Comparison of ENCODE assay signal across 9 mouse cellular contexts in the genomic region with DNA sequence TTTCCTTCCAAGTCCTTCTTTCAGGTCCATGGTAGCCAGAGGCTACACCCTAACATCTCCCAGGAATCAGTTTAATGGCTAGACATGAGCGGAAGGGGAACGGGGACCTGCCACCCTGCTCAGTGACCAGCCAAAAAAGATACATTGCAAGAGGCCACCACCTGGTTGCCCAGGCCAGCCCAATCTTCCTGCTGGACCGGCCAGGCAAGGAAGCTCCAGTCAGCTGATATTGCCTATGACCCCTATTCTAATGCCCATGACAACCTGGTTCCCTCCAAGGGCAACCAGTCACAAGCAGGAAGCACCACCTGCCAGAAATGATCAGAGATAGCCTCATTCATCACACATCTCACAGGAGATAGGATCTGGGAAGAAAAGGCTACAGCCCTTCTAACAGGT. TPM values are rescaled to one million over a fixed set of nuclear protein-coding genes. Genes with fewer than 3 reads are reported as not detected.
DNase-seq lines count a peak whose midpoint lies in the region; ATAC-seq and TF ChIP-seq lines count a peak whose summit lies in the region.
"Had no signal": no experiment of that assay in that cellular context is flagged by ENCODE, and none has a peak within 500 bp of the region (broad histone marks: within the 10 kb centered on the region; RNA-seq: fewer than 3 reads in every experiment).

No protein-coding gene starts in this region.

- TF ChIP-seq EP300 in MEL (IDR thresholded peaks at IDR 0.05; ENCODE audit: low read depth in 1 of 2, low read length in 2 of 2): no peak

- H3K27ac ChIP-seq in heart, embryonic 12.5 days (ENCODE audit: poor library complexity, severe bottlenecking): no peak overlapping the region
- H3K27ac ChIP-seq in MEL (ENCODE audit: control insufficient read depth, low read depth, low read length) (no peak overlapping the region), macrophage (peak overlapping the region; percentile 78)
- H3K27ac ChIP-seq in hindbrain, embryonic 11.5 days (ENCODE audit: low read depth, low read length): no peak overlapping the region

- peak overlapping the region; percentile 79 for H3K9ac ChIP-seq in heart, embryonic 12.5 days
- H3K9ac ChIP-seq in MEL (ENCODE audit: control insufficient read depth, low read depth, low read length, poor library complexity, severe bottlenecking): peak overlapping the region; percentile 72
- H3K9ac ChIP-seq in hindbrain, embryonic 11.5 days (ENCODE audit: low read depth, low read length): no peak overlapping the region

- no peak for TF ChIP-seq RAD21 in MEL (IDR thresholded peaks at IDR 0.05; ENCODE audit: low read depth, low read length)

- H3K79me2 ChIP-seq in MEL (ENCODE audit: control insufficient read depth, insufficient read depth, low read length, poor library complexity) (peaks cover 40% of the 10 kb centered on the region), macrophage (ENCODE audit: inconsistent target) (peaks cover 60% of the 10 kb centered on the region)

- 0 out of 2 replicates have a peak, but pooled peaks cover 8% of the 10 kb centered on the region for H3K27me3 ChIP-seq in heart, embryonic 12.5 days (replicated peaks)
- H3K27me3 ChIP-seq in MEL (ENCODE audit: control insufficient read depth in 1 of 2, insufficient read depth in 2 of 2, low read length in 2 of 2): no peaks in the 10 kb centered on the region
- H3K27me3 ChIP-seq in hindbrain, embryonic 11.5 days (ENCODE audit: control insufficient read depth, insufficient read depth, low read length): no peaks in the 10 kb centered on the region

- no peak for DNase-seq in heart, adult 8-10 months (ENCODE audit: low spot score)
- DNase-seq in MEL (ENCODE audit: low read depth, low spot score): no peak
- DNase-seq in hindbrain, embryonic 11.5 days (ENCODE audit: low spot score): no peak
- no peak for DNase-seq in embryo, embryonic 9.5 days (ENCODE audit: extremely low spot score)
- no peak for DNase-seq in frontal cortex, postnatal 10 days (ENCODE audit: low spot score in 2 of 2)
- no peak for DNase-seq in thymus, postnatal 4 days

- peak overlapping the region; percentile 62 for H3K4me3 ChIP-seq in heart, embryonic 12.5 days
- peak overlapping the region; percentile 65 to 73 for H3K4me3 ChIP-seq in MEL (ENCODE audit: control insufficient read depth in 1 of 2, insufficient read depth in 1 of 2, low read depth in 2 of 2, low read length in 2 of 2)
- peak overlapping the region; percentile 59; the same call in 1 of the 2 replicates for H3K4me3 ChIP-seq in hindbrain, embryonic 11.5 days (ENCODE audit: low read depth, low read length)
- H3K4me3 ChIP-seq in macrophage (ENCODE audit: inconsistent target): peak overlapping the region; percentile 91

- 85% methylated on average over 3 of the region's 3 CpGs for WGBS in heart, embryonic 12.5 days
- WGBS in hindbrain, embryonic 11.5 days: 88% methylated on average over 3 of the region's 3 CpGs
- WGBS in macrophage (ENCODE audit: missing documents): 75% methylated on average over 3 of the region's 3 CpGs

- H3K36me3 ChIP-seq in heart, embryonic 12.5 days: no peaks in the 10 kb centered on the region
- peaks cover 0 to 11% of the 10 kb centered on the region in 2 experiments; a peak in 2 of 4 replicates for H3K36me3 ChIP-seq in MEL (ENCODE audit: control insufficient read depth in 1 of 2, insufficient read depth in 2 of 2, low read length in 2 of 2)
- no peaks in the 10 kb centered on the region for H3K36me3 ChIP-seq in hindbrain, embryonic 11.5 days (ENCODE audit: control insufficient read depth, insufficient read depth, low read length)
- H3K36me3 ChIP-seq in macrophage (ENCODE audit: inconsistent target): no peaks in the 10 kb centered on the region

- no peak for ATAC-seq in heart, embryonic 12.5 days (ENCODE audit: insufficient number of reproducible peaks, low FRiP score)
- no peak for ATAC-seq in hindbrain, embryonic 11.5 days (ENCODE audit: low FRiP score)

- H3K4me1 ChIP-seq in heart, embryonic 12.5 days (replicated peaks): peaks cover 24% of the 10 kb centered on the region
- peaks cover 5 to 16% of the 10 kb centered on the region in 2 experiments for H3K4me1 ChIP-seq in MEL (ENCODE audit: control insufficient read depth in 1 of 2, insufficient read depth in 2 of 2, low read length in 2 of 2)
- H3K4me1 ChIP-seq in hindbrain, embryonic 11.5 days (replicated peaks; ENCODE audit: control insufficient read depth, insufficient read depth, low read length): no peaks in the 10 kb centered on the region

- TF ChIP-seq CTCF in MEL (IDR thresholded peaks at IDR 0.05 in 2 of 3, conservative IDR thresholded peaks at IDR 0.05 in 1 of 3; ENCODE audit: control insufficient read depth in 1 of 3, insufficient read depth in 1 of 3, low read depth in 2 of 3, low read length in 3 of 3, poor library complexity in 1 of 3, severe bottlenecking in 1 of 3): no peak

- no peaks in the 10 kb centered on the region for H3K9me3 ChIP-seq in heart, embryonic 12.5 days (replicated peaks)
- no peaks in the 10 kb centered on the region for H3K9me3 ChIP-seq in MEL (replicated peaks; ENCODE audit: insufficient read depth, low read length)
- H3K9me3 ChIP-seq in hindbrain, embryonic 11.5 days (ENCODE audit: control insufficient read depth, low read length): no peaks in the 10 kb centered on the region

- no peak for TF ChIP-seq POLR2A in MEL (IDR thresholded peaks at IDR 0.05; ENCODE audit: control insufficient read depth in 1 of 2, insufficient read depth in 1 of 2, low read depth in 1 of 2, low read length in 2 of 2, poor library complexity in 1 of 2)

- H3K4me2 ChIP-seq in heart, embryonic 12.5 days: peak overlapping the region; percentile 97
- peak overlapping the region; percentile 99 for H3K4me2 ChIP-seq in hindbrain, embryonic 11.5 days (replicated peaks; ENCODE audit: low read depth, low read length)

TF ChIP-seq in MEL, 35 proteins besides CTCF, POLR2A, EP300 and RAD21:
- no peak for TF ChIP-seq UBTF (IDR thresholded peaks at IDR 0.05; ENCODE audit: borderline replicate concordance, insufficient read depth, low read depth, low read length)
- no peak for TF ChIP-seq NELFE (IDR thresholded peaks at IDR 0.05; ENCODE audit: low read depth, low read length)
- TF ChIP-seq ELF1 (IDR thresholded peaks at IDR 0.05; ENCODE audit: low read depth, low read length): no peak
- TF ChIP-seq MAX (IDR thresholded peaks at IDR 0.05; ENCODE audit: low read length): no peak
- no peak for TF ChIP-seq KAT2A (conservative IDR thresholded peaks at IDR 0.05; ENCODE audit: low read depth, low read length)
- no peak for TF ChIP-seq POLR2AphosphoS5 (IDR thresholded peaks at IDR 0.05; ENCODE audit: borderline replicate concordance, low read depth, low read length)
- TF ChIP-seq CHD2 (IDR thresholded peaks at IDR 0.05; ENCODE audit: low read length): no peak
TF ChIP-seq in MEL: peak in this region for 0.

RNA-seq across cellular contexts. Expression of gene Pdxk, which starts 1.0 kb away (rescaled TPM):
- 5.4 and 5.5 TPM in 2 replicates for polyA plus RNA-seq in heart, embryonic 12.5 days (2016; fragmentation: Nextera tagmentation; extraction: Ambion mirVana)
- 10 to 100 TPM; 12.9 to 14.3 (median 13.4) TPM for total RNA-seq in heart, adult 8-10 months (2022)
- total RNA-seq in MEL (2012; rRNA removed): 23.0 and 28.7 TPM in 2 replicates
- 10 to 100 TPM in 1 of 2 experiments, not detected in 1; 29.3 TPM for polyA plus RNA-seq in MEL (2012; ENCODE audit: insufficient read depth in 1 of 2, insufficient read length in 2 of 2, low read depth in 1 of 2, low replicate concordance in 2 of 2, missing spikeins in 1 of 2)
- 6.8 TPM in 2 replicates for polyA plus RNA-seq in hindbrain, embryonic 11.5 days (2014; fragmentation: Nextera tagmentation; extraction: Ambion mirVana)
- total RNA-seq in macrophage (2018; cell fraction: chromatin; rRNA removed): 100 to 1,000 TPM in 5 of 26 experiments, 10 to 100 TPM in 18, 1 to 10 TPM in 3; 5.2 to 163 (median 28.1) TPM
- total RNA-seq in macrophage (2018; cell fraction: cytosol; rRNA removed): 100 to 1,000 TPM in 25 of 26 experiments, 10 to 100 TPM in 1; 79.3 to 334 (median 151) TPM
- total RNA-seq in macrophage (2018; cell fraction: nucleus; rRNA removed): 100 to 1,000 TPM in 9 of 26 experiments, 10 to 100 TPM in 17; 27.6 to 223 (median 87.2) TPM
- polyA plus RNA-seq in macrophage (2018): 172 to 209 TPM (median 200 TPM) in 3 replicates

RNA-seq across cellular contexts. Expression of gene Cstb, which starts 38.3 kb away (rescaled TPM):
- 119 and 123 TPM in 2 replicates for polyA plus RNA-seq in heart, embryonic 12.5 days (2016; fragmentation: Nextera tagmentation; extraction: Ambion mirVana)
- 10 to 100 TPM; 16.4 to 26.2 (median 24.4) TPM for total RNA-seq in heart, adult 8-10 months (2022)
- 71.1 and 76.7 TPM in 2 replicates for total RNA-seq in MEL (2012; rRNA removed)
- polyA plus RNA-seq in MEL (2012; ENCODE audit: insufficient read depth in 1 of 2, insufficient read length in 2 of 2, low read depth in 1 of 2, low replicate concordance in 2 of 2, missing spikeins in 1 of 2): 10 to 100 TPM in 1 of 2 experiments, not detected in 1; 71.9 TPM
- 115 and 117 TPM in 2 replicates for polyA plus RNA-seq in hindbrain, embryonic 11.5 days (2014; fragmentation: Nextera tagmentation; extraction: Ambion mirVana)
- 10 to 100 TPM; 13.6 to 78.0 (median 27.4) TPM for total RNA-seq in macrophage (2018; cell fraction: chromatin; rRNA removed)
- total RNA-seq in macrophage (2018; cell fraction: cytosol; rRNA removed): 1,000 to 10,000 TPM; 1,179 to 1,787 (median 1,377) TPM
- 100 to 1,000 TPM in 24 of 26 experiments, 10 to 100 TPM in 2; 88.7 to 281 (median 189) TPM for total RNA-seq in macrophage (2018; cell fraction: nucleus; rRNA removed)
- 1,283 to 1,841 TPM (median 1,659 TPM) in 3 replicates for polyA plus RNA-seq in macrophage (2018)

RNA-seq across cellular contexts. Expression of gene Rrp1, which starts 50.9 kb away (rescaled TPM):
- polyA plus RNA-seq in heart, embryonic 12.5 days (2016; fragmentation: Nextera tagmentation; extraction: Ambion mirVana): 232 and 254 TPM in 2 replicates
- 100 to 1,000 TPM in 2 of 4 experiments, 10 to 100 TPM in 2; 87.2 to 106 (median 96.3) TPM for total RNA-seq in heart, adult 8-10 months (2022)
- total RNA-seq in MEL (2012; rRNA removed): 241 and 273 TPM in 2 replicates
- 100 to 1,000 TPM in 1 of 2 experiments, not detected in 1; 417 TPM for polyA plus RNA-seq in MEL (2012; ENCODE audit: insufficient read depth in 1 of 2, insufficient read length in 2 of 2, low read depth in 1 of 2, low replicate concordance in 2 of 2, missing spikeins in 1 of 2)
- 225 and 242 TPM in 2 replicates for polyA plus RNA-seq in hindbrain, embryonic 11.5 days (2014; fragmentation: Nextera tagmentation; extraction: Ambion mirVana)
- total RNA-seq in macrophage (2018; cell fraction: chromatin; rRNA removed): 100 to 1,000 TPM; 108 to 308 (median 161) TPM
- 100 to 1,000 TPM in 22 of 26 experiments, 10 to 100 TPM in 4; 85.9 to 140 (median 115) TPM for total RNA-seq in macrophage (2018; cell fraction: cytosol; rRNA removed)
- 100 to 1,000 TPM in 21 of 26 experiments, 10 to 100 TPM in 5; 89.5 to 176 (median 115) TPM for total RNA-seq in macrophage (2018; cell fraction: nucleus; rRNA removed)
- 115 to 224 TPM (median 150 TPM) in 3 replicates for polyA plus RNA-seq in macrophage (2018)

RNA-seq across cellular contexts. Expression of gene Olfr1358, which starts 53.5 kb away (rescaled TPM):
- not detected in 2 replicates for polyA plus RNA-seq in heart, embryonic 12.5 days (2016; fragmentation: Nextera tagmentation; extraction: Ambion mirVana)
- total RNA-seq in heart, adult 8-10 months (2022): not detected
- not detected in 2 replicates for total RNA-seq in MEL (2012; rRNA removed)
- not detected for polyA plus RNA-seq in MEL (2012; ENCODE audit: insufficient read depth in 1 of 2, insufficient read length in 2 of 2, low read depth in 1 of 2, low replicate concordance in 2 of 2, missing spikeins in 1 of 2)
- polyA plus RNA-seq in hindbrain, embryonic 11.5 days (2014; fragmentation: Nextera tagmentation; extraction: Ambion mirVana): 0.15 TPM in 1 of 2 replicates, not detected in the other
- under 1 TPM in 1 of 26 experiments, not detected in 25; 0.83 TPM for total RNA-seq in macrophage (2018; cell fraction: chromatin; rRNA removed)
- total RNA-seq in macrophage (2018; cell fraction: cytosol; rRNA removed): not detected
- not detected for total RNA-seq in macrophage (2018; cell fraction: nucleus; rRNA removed)
- polyA plus RNA-seq in macrophage (2018): not detected in 3 replicates
- total RNA-seq: heart, adult 18-20 months had no signal

Comparison
In these comparisons a context has a peak if more than half of its experiments do, and no peak if none do; other contexts are left out.
1. RNA of gene Cstb, which starts 38.3 kb away (polyA plus RNA-seq): 1,283 to 1,841 TPM in macrophage; 119 to 123 TPM in heart, embryonic 12.5 days, 115 to 117 TPM in hindbrain, embryonic 11.5 days and 71.9 TPM in MEL; every median in the first group is over 10 times any median in the second.
2. Peak in every context shown above with its lines, with median percentiles within 50 percentile points of each other: H3K4me3 ChIP-seq.